Mouse (Mus musculus) CH12.LX (cell line): ENCODE measurements around the gene D10Jhu81e.

ENCODE experiments used
- CTCF ChIP-seq, 2 experiments: IDR thresholded peaks in 1 of 2; conservative IDR thresholded peaks in 1 of 2; 2 replicates each; pipeline ENCODE4 v1.5.1; 2011 to 2012; ENCODE audit warnings: low read depth in 2 of 2, low read length in 2 of 2, improper control_type of control experiment in 1 of 2, inconsistent platforms in 1 of 2, mild to moderate bottlenecking in 1 of 2, moderate library complexity in 1 of 2
- E2F4 ChIP-seq: IDR thresholded peaks from 2 replicates; pipeline ENCODE4 v1.6.1; 2011; ENCODE audit warnings: low read depth, low read length, improper control_type of control experiment; ENCODE audit not compliant: insufficient replicate concordance
- ELF1 ChIP-seq: IDR thresholded peaks from 2 replicates; pipeline ENCODE4 v1.6.1; 2014; ENCODE audit warnings: low read depth, mild to moderate bottlenecking, inconsistent platforms, low read length, improper control_type of control experiment
- EP300 ChIP-seq: IDR thresholded peaks from 2 replicates; pipeline ENCODE4 v1.6.1; 2011; ENCODE audit warnings: low read length, improper control_type of control experiment
- HCFC1 ChIP-seq: IDR thresholded peaks from 2 replicates; pipeline ENCODE4 v1.6.1; 2012; ENCODE audit warnings: low read depth, mild to moderate bottlenecking, inconsistent platforms, low read length, improper control_type of control experiment
- JUN ChIP-seq: IDR thresholded peaks from 2 replicates; pipeline ENCODE4 v1.6.1; 2011; ENCODE audit warnings: low read depth, mild to moderate bottlenecking, low read length, improper control_type of control experiment, moderate library complexity; ENCODE audit not compliant: insufficient read depth
- KAT2A ChIP-seq: IDR thresholded peaks from 2 replicates; pipeline ENCODE4 v1.6.1; 2012; ENCODE audit warnings: low read length, improper control_type of control experiment, inconsistent platforms; ENCODE audit not compliant: insufficient replicate concordance
- MAX ChIP-seq: IDR thresholded peaks from 2 replicates; pipeline ENCODE4 v1.6.1; 2011; ENCODE audit warnings: low read length, improper control_type of control experiment
- MXI1 ChIP-seq: IDR thresholded peaks from 2 replicates; pipeline ENCODE4 v1.6.1; 2011; ENCODE audit warnings: mild to moderate bottlenecking, low read depth, low read length, improper control_type of control experiment
- POLR2A ChIP-seq: IDR thresholded peaks from 2 replicates; pipeline ENCODE4 v1.6.1; 2011; ENCODE audit warnings: low read depth, mild to moderate bottlenecking, improper control_type of control experiment, low read length
- POLR2AphosphoS2 ChIP-seq: IDR thresholded peaks from 2 replicates; pipeline ENCODE4 v1.6.1; 2011; ENCODE audit warnings: low read depth, low read length, improper control_type of control experiment
- RCOR1 ChIP-seq: conservative IDR thresholded peaks from 2 replicates; pipeline ENCODE4 v1.6.1; 2012; ENCODE audit warnings: low read depth, mild to moderate bottlenecking, inconsistent platforms, low read length, improper control_type of control experiment
- SMC3 ChIP-seq: IDR thresholded peaks from 2 replicates; pipeline ENCODE4 v1.6.1; 2011; ENCODE audit warnings: low read depth, low read length, improper control_type of control experiment

GRCm38 (mm10) chr10:78165256-78166005 is 4.2 kb downstream of the D10Jhu81e start:
- TF ChIP-seq JUN (no peak), POLR2A (no peak), ELF1 (no peak), CTCF (conservative IDR thresholded peaks at IDR 0.05 in 1 of 2, IDR thresholded peaks at IDR 0.05 in 1 of 2; ENCODE audit: low read depth in 2 of 2, low read length in 2 of 2) (no peak), SMC3 (no peak), HCFC1 (no peak), KAT2A (no peak), POLR2AphosphoS2 (no peak), EP300 (no peak), E2F4 (no peak), RCOR1 (no peak), MXI1 (no peak), MAX (no peak)
